ENCODE assay signal across 8 mouse cellular contexts in genomic region chr4:32074399-32075296, GRCm38 (mm10).
DNase-seq lines count a peak whose midpoint lies in the region; ATAC-seq lines count a peak whose summit lies in the region.

No protein-coding gene starts in this region.

- H3K36me3 ChIP-seq in embryonic facial prominence, embryonic 10.5 days (replicated peaks): no peaks in the 10 kb centered on the region
- H3K36me3 ChIP-seq in intestine, embryonic 15.5 days: no peaks in the 10 kb centered on the region
- H3K36me3 ChIP-seq in midbrain, embryonic 12.5 days: no peaks in the 10 kb centered on the region

- WGBS in embryonic facial prominence, embryonic 10.5 days: 13% methylated on average over 22 of the region's 22 CpGs
- 20% methylated on average over 22 of the region's 22 CpGs for WGBS in intestine, embryonic 15.5 days
- 4% methylated on average over 22 of the region's 22 CpGs for WGBS in midbrain, embryonic 12.5 days

- H3K27me3 ChIP-seq in embryonic facial prominence, embryonic 10.5 days (replicated peaks; ENCODE audit: low read depth, poor library complexity, severe bottlenecking): peaks cover 18% of the 10 kb centered on the region
- H3K27me3 ChIP-seq in intestine, embryonic 15.5 days (replicated peaks): no peaks in the 10 kb centered on the region
- H3K27me3 ChIP-seq in midbrain, embryonic 12.5 days: peaks cover 3% of the 10 kb centered on the region; the same call in 1 of the 2 replicates

- H3K4me3 ChIP-seq in embryonic facial prominence, embryonic 10.5 days: peak overlapping the region; percentile 47
- no peak overlapping the region for H3K4me3 ChIP-seq in intestine, embryonic 15.5 days (replicated peaks)
- H3K4me3 ChIP-seq in midbrain, embryonic 12.5 days: peak overlapping the region; percentile 31

- DNase-seq in kidney, postnatal 10 days: peak; percentile 21
- DNase-seq in kidney, adult 9 months: no peak
- DNase-seq in embryonic facial prominence, embryonic 10.5 days (ENCODE audit: low spot score): no peak
- no peak for DNase-seq in ovary, postnatal 10 days (ENCODE audit: low spot score)
- no peak for DNase-seq in urinary bladder, postnatal 14 days (ENCODE audit: low spot score)
- no peak for DNase-seq in lung, postnatal 25 days (ENCODE audit: low spot score)

- H3K9me3 ChIP-seq in embryonic facial prominence, embryonic 10.5 days: peaks cover 11% of the 10 kb centered on the region
- H3K9me3 ChIP-seq in intestine, embryonic 15.5 days: peaks cover 2% of the 10 kb centered on the region; the same call in 1 of the 2 replicates
- peaks cover 8% of the 10 kb centered on the region for H3K9me3 ChIP-seq in midbrain, embryonic 12.5 days

- H3K4me1 ChIP-seq in embryonic facial prominence, embryonic 10.5 days: peaks cover 26% of the 10 kb centered on the region
- 0 out of 2 replicates have a peak, but pooled peaks cover 3% of the 10 kb centered on the region for H3K4me1 ChIP-seq in intestine, embryonic 15.5 days (replicated peaks)
- peaks cover 35% of the 10 kb centered on the region for H3K4me1 ChIP-seq in midbrain, embryonic 12.5 days

- H3K27ac ChIP-seq in embryonic facial prominence, embryonic 10.5 days (replicated peaks): peak overlapping the region; percentile 70
- H3K27ac ChIP-seq in intestine, embryonic 15.5 days: no peak overlapping the region
- H3K27ac ChIP-seq in midbrain, embryonic 12.5 days (replicated peaks): peak overlapping the region; percentile 90

- peak overlapping the region; percentile 49 for H3K4me2 ChIP-seq in intestine, embryonic 15.5 days (replicated peaks)
- H3K4me2 ChIP-seq in midbrain, embryonic 12.5 days (replicated peaks): peak overlapping the region; percentile 56

- H3K9ac ChIP-seq in intestine, embryonic 15.5 days: no peak overlapping the region
- peak overlapping the region; percentile 34; the same call in 1 of the 2 replicates for H3K9ac ChIP-seq in midbrain, embryonic 12.5 days (replicated peaks)

- ATAC-seq in intestine, embryonic 15.5 days: no peak
- peak; percentile 87 for ATAC-seq in midbrain, embryonic 12.5 days (ENCODE audit: low FRiP score, low read depth)
